Mouse (Mus musculus) layer of hippocampus, adult 6 months (tissue): ENCODE data around the gene Gpx2. TPM values are rescaled to one million over a fixed set of nuclear protein-coding genes. Genes with fewer than 3 reads are reported as not detected.

Experiments
- long read RNA-seq, 2 experiments: library from polyadenylated mRNA; unstranded; transcript quantifications; one replicate each; pipeline ENCODE4 v2.0.0; 2019 to 2020
- polyA plus RNA-seq: library from polyadenylated mRNA; unstranded; fragments of <200 nt; fragmentation: Nextera tagmentation; gene quantifications from 2 replicates; pipeline ENCODE4 v1.2.3, GENCODE M21; 2021

The Gpx2 gene
- polyA plus RNA-seq = 0.14 TPM in 1 of 2 replicates, not detected in the other
- long read RNA-seq, experiment 1 = 0 reads
- long read RNA-seq, experiment 2 = 0 reads

DNA sequence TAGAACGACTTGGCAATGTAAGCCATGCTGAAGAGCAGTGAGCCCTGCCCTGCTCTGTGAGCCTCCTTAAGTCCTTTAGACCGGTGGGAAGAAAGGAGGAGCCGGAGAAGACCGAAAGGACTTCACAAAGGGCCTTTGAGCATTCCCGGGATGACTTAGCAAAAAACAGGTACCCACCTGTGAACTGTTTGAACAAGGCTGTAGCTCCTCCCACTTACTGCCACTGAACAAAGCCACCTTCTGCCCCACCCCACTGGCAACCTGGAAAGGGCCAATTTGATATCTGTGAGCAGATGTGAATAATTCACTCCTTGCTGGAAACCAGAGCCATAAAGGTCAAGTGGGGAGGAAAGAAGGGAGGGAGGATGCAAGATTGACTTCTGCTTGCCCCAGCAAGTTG, at the start of gene Gpx2:
Gpx2 (minus strand) TSS at position 205 of the 400 bp plus-strand sequence.

GRCm38 (mm10) chr12:76822651-76823041, 27.3 kb upstream of the Gpx2 start, which contains the start of gene Rab15:
TSS of gene Rab15 (minus strand) at chr12:76822908.

DNA sequence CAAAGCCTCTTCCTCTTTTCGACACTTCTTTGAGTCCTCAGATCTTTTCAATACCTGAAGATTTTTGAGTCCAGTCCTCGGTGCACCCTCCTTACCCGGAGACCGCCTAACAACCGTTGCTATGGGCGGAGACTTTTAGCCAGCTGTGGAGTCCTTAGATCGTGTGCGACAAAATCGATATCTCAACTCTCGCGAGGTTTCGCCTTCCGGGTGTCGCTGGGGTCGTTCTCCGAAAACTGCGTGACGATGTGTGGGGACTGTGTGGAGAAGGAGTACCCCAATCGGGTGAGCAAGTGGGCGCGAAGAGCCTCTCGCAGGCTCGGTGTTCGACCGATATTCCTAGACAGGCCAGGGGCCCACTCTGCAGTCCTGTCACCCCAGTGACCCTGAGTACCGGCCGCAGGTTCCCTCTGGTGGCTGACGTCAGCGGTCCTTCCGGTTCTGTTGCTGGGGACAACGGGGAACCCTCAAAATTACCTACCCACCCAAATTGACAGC, 30.0 kb downstream of the Gpx2 start, which contains the start of the genes Churc1 and Fntb:
Churc1 (plus strand) TSS at position 185 of the 498 bp plus-strand sequence.
Fntb (plus strand) TSS at position 236 of the 498 bp plus-strand sequence.

Other genes with a start within 250 kb of the Gpx2 start
- gene Sptb, start 85.0 kb downstream of the Gpx2 start, polyA plus RNA-seq = 10.2 and 11.1 TPM in 2 replicates
- 228 and 286 TPM in 2 replicates for gene Churc1, start 30.0 kb downstream of the Gpx2 start, polyA plus RNA-seq
- 14.2 and 14.9 TPM in 2 replicates for gene Fntb, start 30.0 kb downstream of the Gpx2 start, polyA plus RNA-seq
- gene Rab15, start 27.4 kb upstream of the Gpx2 start, polyA plus RNA-seq = 85.1 and 101 TPM in 2 replicates
- gene Max, start 166.6 kb upstream of the Gpx2 start, polyA plus RNA-seq = 30.6 and 32.5 TPM in 2 replicates